Mouse (Mus musculus) intestine, embryonic 14.5 days (tissue): ENCODE data around the gene Zkscan17. TPM values are rescaled to one million over a fixed set of nuclear protein-coding genes. Genes with fewer than 3 reads are reported as not detected.
A peak's percentile ranks its signal among the peaks of the same experiment; 100 is the strongest.

Source experiments
- ATAC-seq: fragments of 200-750 bp; cut with Nextera tagmentation; replicated peaks from 2 replicates; pipeline ENCODE4 v1.8.0; 2017; ENCODE audit warnings: low read depth, moderate number of reproducible peaks, moderate TSS enrichment, moderate library complexity; ENCODE audit not compliant: low FRiP score, low TSS enrichment
- DNase-seq: peaks from one replicate; pipeline ENCODE4 v3.0.0-alpha.2; 2018; ENCODE audit warnings: low spot score
- H3K27ac ChIP-seq: fragments of 300-500 bp; sonication (generic); 2 replicates; pipeline ENCODE4 v1.5.1; 2014; ENCODE audit warnings: low read depth, mild to moderate bottlenecking, control low read depth
- H3K27me3 ChIP-seq: fragments of 300-500 bp; sonication (generic); replicated peaks from 2 replicates; pipeline ENCODE4 v1.6.1; 2014; ENCODE audit warnings: low read length, control low read depth; ENCODE audit not compliant: control insufficient read depth, insufficient read depth
- H3K36me3 ChIP-seq: fragments of 300-500 bp; sonication (generic); 2 replicates; pipeline ENCODE4 v1.6.1; 2014; ENCODE audit warnings: low read length, control low read depth; ENCODE audit not compliant: control insufficient read depth, insufficient read depth
- H3K4me1 ChIP-seq: fragments of 300-500 bp; sonication (generic); replicated peaks from 2 replicates; pipeline ENCODE4 v1.6.1; 2014; ENCODE audit warnings: low read length, control low read depth, mixed read lengths; ENCODE audit not compliant: control insufficient read depth, insufficient read depth
- H3K4me2 ChIP-seq: fragments of 300-500 bp; sonication (generic); 2 replicates; pipeline ENCODE4 v1.6.1; 2014; ENCODE audit warnings: low read length
- H3K4me3 ChIP-seq: fragments of 300-500 bp; sonication (generic); 2 replicates; pipeline ENCODE4 v1.5.1; 2014; ENCODE audit warnings: low read depth, low read length, control low read depth, mixed read lengths
- H3K9ac ChIP-seq: fragments of 300-500 bp; sonication (generic); 2 replicates; pipeline ENCODE4 v1.6.1; 2014; ENCODE audit warnings: mild to moderate bottlenecking, low read length
- H3K9me3 ChIP-seq: fragments of 300-500 bp; sonication (generic); 2 replicates; pipeline ENCODE4 v1.6.1; 2016; ENCODE audit warnings: low read length, control low read depth; ENCODE audit not compliant: control insufficient read depth
- WGBS: fragments of 180-500 bp; shearing (Covaris S2); extraction: QIAGEN DNeasy Blood & Tissue Kit; methylation state at CpG from one replicate; pipeline ENCODE4 v1.1.7; 2014; 5-methylcytosine and 5-hydroxymethylcytosine counted together
- polyA plus RNA-seq: library from polyadenylated mRNA; unstranded; fragments of >200 nt; fragmentation: Nextera tagmentation; extraction: Ambion mirVana; gene quantifications from 2 replicates; pipeline ENCODE4 v1.2.1, GENCODE M21; 2014

Gene Zkscan17
- polyA plus RNA-seq, 1 experiment from 2014 or later = 21.0 TPM

- Histone ChIP-seq H3K27me3 (no peaks in the 10 kb centered on the region), H3K4me2 (no peak overlapping the region), H3K4me1 (no peaks in the 10 kb centered on the region), H3K9ac (no peak overlapping the region), H3K9me3 (no peaks in the 10 kb centered on the region), H3K36me3 (no peaks in the 10 kb centered on the region), H3K27ac (no peak overlapping the region), H3K4me3 (no peak overlapping the region)
- 64% methylated on average over 6 of the region's 6 CpGs for WGBS
- DNase-seq = no peak
- ATAC-seq = no peak
Observed at GRCm38 (mm10) chr11:59530870-59531535, 4.5 kb upstream of the Zkscan17 start.

GRCm38 (mm10) chr11:59530221-59530620, 3.7 kb upstream of the Zkscan17 start:
- H3K4me1 ChIP-seq = no peaks in the 10 kb centered on the region
- H3K4me3 ChIP-seq = no peak overlapping the region
- no peaks in the 10 kb centered on the region for H3K36me3 ChIP-seq
- no peak overlapping the region for H3K27ac ChIP-seq
- H3K27me3 ChIP-seq = no peaks in the 10 kb centered on the region
- H3K9ac ChIP-seq = no peak overlapping the region
- WGBS = 81% methylated on average over 5 of the region's 5 CpGs
- no peaks in the 10 kb centered on the region for H3K9me3 ChIP-seq
- DNase-seq (no peak), ATAC-seq (no peak)
- H3K4me2 ChIP-seq = no peak overlapping the region

GRCm38 (mm10) chr11:59525237-59525636, 1.3 kb downstream of the Zkscan17 start:
- no peaks in the 10 kb centered on the region for H3K36me3 ChIP-seq
- no peaks in the 10 kb centered on the region for H3K9me3 ChIP-seq
- no peak overlapping the region for H3K4me3 ChIP-seq
- H3K4me2 ChIP-seq = no peak overlapping the region
- DNase-seq (peak; percentile 84), ATAC-seq (0 out of 2 replicates have a peak, but pooled peaks have one; percentile 23)
- no peaks in the 10 kb centered on the region for H3K27me3 ChIP-seq
- H3K4me1 ChIP-seq = no peaks in the 10 kb centered on the region
- H3K27ac ChIP-seq = no peak overlapping the region
- H3K9ac ChIP-seq = no peak overlapping the region
- 8% methylated on average over 10 of the region's 10 CpGs for WGBS

GRCm38 (mm10) chr11:59524150-59524549, 2.4 kb downstream of the Zkscan17 start:
- Histone ChIP-seq H3K9me3 (no peaks in the 10 kb centered on the region), H3K9ac (no peak overlapping the region), H3K4me3 (no peak overlapping the region), H3K4me2 (no peak overlapping the region), H3K27ac (no peak overlapping the region), H3K27me3 (no peaks in the 10 kb centered on the region), H3K36me3 (no peaks in the 10 kb centered on the region), H3K4me1 (no peaks in the 10 kb centered on the region)
- no peak for ATAC-seq
- no peak for DNase-seq
- 92% methylated on average over 2 of the region's 2 CpGs for WGBS

GRCm38 (mm10) chr11:59519741-59520495, 6.6 kb downstream of the Zkscan17 start:
- DNase-seq (no peak), ATAC-seq (no peak)
- Histone ChIP-seq H3K4me1 (0 out of 2 replicates have a peak, but pooled peaks cover 3% of the 10 kb centered on the region), H3K9me3 (no peaks in the 10 kb centered on the region), H3K27me3 (no peaks in the 10 kb centered on the region), H3K27ac (no peak overlapping the region), H3K4me3 (no peak overlapping the region), H3K4me2 (no peak overlapping the region), H3K9ac (no peak overlapping the region), H3K36me3 (no peaks in the 10 kb centered on the region)
- 65% methylated on average over 6 of the region's 6 CpGs for WGBS

GRCm38 (mm10) chr11:59518226-59518625, 8.3 kb downstream of the Zkscan17 start:
- WGBS = 39% methylated on average over 10 of the region's 10 CpGs
- H3K9me3 ChIP-seq = no peaks in the 10 kb centered on the region
- DNase-seq = no peak

GRCm38 (mm10) chr11:59517441-59517840, 9.1 kb downstream of the Zkscan17 start:
- H3K9me3 ChIP-seq = no peaks in the 10 kb centered on the region
- H3K27me3 ChIP-seq = no peaks in the 10 kb centered on the region
- WGBS = 94% methylated on average over 1 of the region's 1 CpGs
- no peak overlapping the region for H3K4me3 ChIP-seq
- H3K4me1 ChIP-seq = 0 out of 2 replicates have a peak, but pooled peaks cover 3% of the 10 kb centered on the region
- ATAC-seq = no peak
- no peaks in the 10 kb centered on the region for H3K36me3 ChIP-seq
- H3K27ac ChIP-seq = no peak overlapping the region
- no peak overlapping the region for H3K4me2 ChIP-seq
- no peak overlapping the region for H3K9ac ChIP-seq
- DNase-seq = no peak

More at GRCm38 (mm10) chr11:59518226-59518625, 8.3 kb downstream of the Zkscan17 start:
- H3K4me1 ChIP-seq = 0 out of 2 replicates have a peak, but pooled peaks cover 3% of the 10 kb centered on the region
- no peak overlapping the region for H3K27ac ChIP-seq
- no peaks in the 10 kb centered on the region for H3K36me3 ChIP-seq
- H3K9ac ChIP-seq = no peak overlapping the region
- no peak overlapping the region for H3K4me2 ChIP-seq
- no peak for ATAC-seq
- H3K4me3 ChIP-seq = no peak overlapping the region
- H3K27me3 ChIP-seq = no peaks in the 10 kb centered on the region

GRCm38 (mm10) chr11:59514789-59515188, 11.8 kb downstream of the Zkscan17 start:
- H3K4me1 ChIP-seq = 0 out of 2 replicates have a peak, but pooled peaks cover 3% of the 10 kb centered on the region
- DNase-seq (no peak), ATAC-seq (no peak)
- H3K4me3 ChIP-seq = no peak overlapping the region
- H3K9ac ChIP-seq = no peak overlapping the region
- no peak overlapping the region for H3K27ac ChIP-seq
- no peaks in the 10 kb centered on the region for H3K27me3 ChIP-seq
- WGBS = 47% methylated on average over 3 of the region's 3 CpGs
- H3K4me2 ChIP-seq = no peak overlapping the region
- peaks cover 8% of the 10 kb centered on the region for H3K36me3 ChIP-seq
- H3K9me3 ChIP-seq = no peaks in the 10 kb centered on the region
